Mouse (Mus musculus): Measurements from ENCODE around the gene Plekhg1.

DNA sequence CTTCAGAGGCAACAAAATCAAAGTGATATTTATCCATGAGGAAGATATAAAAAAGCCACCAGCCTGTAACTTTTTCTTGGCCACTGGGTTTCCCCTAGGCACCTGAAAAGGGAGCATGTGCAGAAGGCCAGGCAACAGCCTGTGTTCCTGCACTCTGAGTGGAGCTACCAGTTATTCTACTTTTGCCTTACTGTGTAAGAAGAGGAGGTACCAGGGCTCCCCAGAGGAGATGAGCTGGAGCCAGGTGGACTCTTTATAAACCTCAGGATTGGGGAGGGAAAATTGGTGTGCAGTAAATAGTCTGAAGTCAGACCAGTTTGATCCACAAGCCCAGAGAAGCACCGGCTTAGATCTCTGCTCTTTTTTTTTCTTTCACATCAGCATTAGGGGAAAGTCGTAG, 111.3 kb downstream of the Plekhg1 start:
- TF ChIP-seq CTCF (IDR thresholded peaks at IDR 0.05; ENCODE audit: low read depth, low read length) (no peak), EP300 (IDR thresholded peaks at IDR 0.05; ENCODE audit: insufficient read depth, low read depth, low read length) (no peak), POLR2A (IDR thresholded peaks at IDR 0.05; ENCODE audit: insufficient read depth, low read length) (no peak)

All from ES-Bruce4 (cell line).